Mouse (Mus musculus): ENCODE data around the gene Gm5294. TPM values are rescaled to one million over a fixed set of nuclear protein-coding genes. Genes with fewer than 3 reads are reported as not detected.
A peak's percentile ranks its signal among the peaks of the same experiment; 100 is the strongest.

Gm5294 gene
- polyA plus RNA-seq, 1 experiment = not detected

DNA sequence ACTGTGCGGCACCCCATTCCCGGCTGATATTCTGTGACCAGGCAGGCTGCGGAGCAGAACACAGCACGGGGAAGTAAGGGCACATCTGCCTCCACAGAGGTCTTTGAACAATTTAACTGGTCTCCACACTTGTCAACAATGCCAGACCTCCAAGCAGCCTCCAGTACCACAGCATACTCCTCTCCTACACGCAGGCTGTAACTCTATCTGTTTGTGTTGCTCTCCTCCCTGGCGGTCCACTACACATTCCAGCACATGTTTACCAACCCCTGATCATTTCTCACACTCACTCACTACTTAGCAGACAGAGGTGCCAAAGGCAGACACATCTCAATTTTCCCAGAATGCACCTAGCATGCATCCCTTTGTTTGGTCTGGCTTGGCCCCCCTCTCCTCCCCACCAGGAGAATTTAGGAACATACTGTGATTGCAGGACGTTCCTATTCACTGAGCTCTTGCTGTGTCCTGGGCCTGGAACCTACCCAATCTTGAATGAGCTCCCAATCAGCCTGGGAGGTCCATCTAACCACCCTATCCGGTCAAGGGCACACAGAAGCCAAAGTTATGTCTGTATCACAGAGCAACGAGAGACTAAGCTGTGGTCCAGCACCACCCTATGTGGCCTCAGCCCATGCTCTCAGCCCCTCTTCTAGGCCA lies 23.4 kb downstream of the Gm5294 start:
- H3K4me1 ChIP-seq (ENCODE audit: control insufficient read depth, insufficient read depth, low read length) = no peaks in the 10 kb centered on the region
- DNase-seq = no peak
- TF ChIP-seq POLR2A (IDR thresholded peaks at IDR 0.05; ENCODE audit: borderline replicate concordance, extremely low read depth, low read depth, low read length) (no peak), CTCF (IDR thresholded peaks at IDR 0.05; ENCODE audit: insufficient read depth, low read length) (no peak)
- 46% methylated on average over 9 of the region's 9 CpGs for WGBS
- no peak overlapping the region for H3K4me3 ChIP-seq (replicated peaks; ENCODE audit: extremely low read depth, low read depth, low read length)

DNA sequence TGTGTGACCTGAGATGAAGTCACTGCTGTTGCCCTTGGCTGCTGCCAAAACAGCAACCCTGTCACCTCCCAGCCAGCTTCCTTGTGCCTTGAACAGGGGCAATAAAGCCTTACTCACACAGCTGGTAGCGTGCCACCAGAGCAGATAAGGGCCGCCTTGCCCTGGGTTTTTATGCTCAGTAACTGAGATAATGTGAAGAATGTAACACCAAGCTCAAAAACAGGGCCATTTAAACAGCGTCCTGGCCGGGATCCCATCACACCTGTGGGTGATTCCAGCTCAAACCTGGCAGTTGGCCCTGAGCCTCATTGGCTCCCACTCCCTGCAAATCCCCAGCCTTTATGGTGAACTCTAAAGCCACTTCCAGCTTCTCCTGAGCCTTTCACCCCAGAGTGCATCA lies 26.6 kb downstream of the Gm5294 start:
- Histone ChIP-seq H3K4me3 (replicated peaks; ENCODE audit: extremely low read depth, low read depth, low read length) (no peak overlapping the region), H3K4me1 (ENCODE audit: control insufficient read depth, insufficient read depth, low read length) (no peaks in the 10 kb centered on the region)
- peak; percentile 35 for DNase-seq
- TF ChIP-seq POLR2A (IDR thresholded peaks at IDR 0.05; ENCODE audit: borderline replicate concordance, extremely low read depth, low read depth, low read length) (no peak), CTCF (IDR thresholded peaks at IDR 0.05; ENCODE audit: insufficient read depth, low read length) (no peak)
- WGBS = 54% methylated on average over 4 of the region's 4 CpGs

DNA sequence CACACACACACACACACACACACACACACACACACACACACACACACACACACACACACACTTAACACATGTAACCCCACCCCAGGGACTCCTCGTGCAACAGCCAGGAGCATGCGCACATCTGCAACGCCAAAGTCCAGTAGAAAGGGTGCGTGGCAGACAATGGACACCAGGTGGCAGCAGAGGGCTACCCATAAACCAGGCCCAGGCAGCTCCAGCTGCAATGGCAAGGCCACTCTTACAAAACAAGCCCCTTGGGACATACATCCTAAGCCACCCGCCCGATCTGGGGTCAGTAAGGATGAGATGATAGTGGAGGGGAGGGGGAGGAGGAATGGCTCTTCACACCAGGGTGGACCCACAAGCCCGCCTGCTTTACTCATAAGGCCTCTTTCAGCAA lies 28.2 kb downstream of the Gm5294 start:
- WGBS = 10% methylated on average over 7 of the region's 7 CpGs
- Histone ChIP-seq H3K4me1 (ENCODE audit: control insufficient read depth, insufficient read depth, low read length) (no peaks in the 10 kb centered on the region), H3K4me3 (replicated peaks; ENCODE audit: extremely low read depth, low read depth, low read length) (no peak overlapping the region)
- peak; percentile 99 for TF ChIP-seq CTCF (IDR thresholded peaks at IDR 0.05; ENCODE audit: insufficient read depth, low read length)
- no peak for TF ChIP-seq POLR2A (IDR thresholded peaks at IDR 0.05; ENCODE audit: borderline replicate concordance, extremely low read depth, low read depth, low read length)
- peak; percentile 88 for DNase-seq

DNA sequence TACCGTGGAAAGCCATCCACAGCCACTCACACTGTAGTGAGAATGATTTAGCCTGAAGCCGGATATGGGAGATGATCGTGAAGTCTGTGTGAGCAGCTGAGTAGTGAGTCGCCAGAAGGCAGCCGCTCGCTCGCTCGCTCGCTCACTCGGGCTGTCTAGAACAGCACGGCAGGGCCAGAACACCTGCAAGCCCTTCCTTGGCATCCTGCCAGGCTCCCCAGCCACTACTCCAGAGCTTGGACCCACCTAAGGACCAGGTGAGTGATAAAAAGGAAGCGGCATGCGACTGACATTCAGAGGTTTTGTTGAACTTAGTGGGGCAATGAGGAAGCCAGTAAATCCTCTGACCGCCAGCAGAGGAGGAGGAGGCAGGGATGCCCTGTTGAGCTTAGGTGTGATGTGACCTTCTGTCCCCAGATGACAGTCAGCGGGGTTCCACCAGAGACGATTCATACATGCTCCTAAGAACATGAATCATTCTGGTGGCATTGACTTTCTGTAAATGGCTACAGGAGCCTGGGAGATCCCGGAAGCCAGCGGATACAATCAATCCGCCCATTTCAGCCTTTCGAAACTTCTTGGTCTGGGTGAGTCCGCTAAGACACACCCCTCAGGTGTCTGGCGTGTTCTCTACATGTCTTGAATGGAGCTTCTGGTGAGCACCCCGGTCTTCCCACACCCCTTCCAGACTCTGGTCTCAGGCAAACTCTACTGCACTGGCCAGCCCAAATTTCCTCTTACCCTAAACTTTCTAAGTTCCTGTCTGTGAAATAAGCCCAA lies 30.0 kb downstream of the Gm5294 start:
- TF ChIP-seq POLR2A (IDR thresholded peaks at IDR 0.05; ENCODE audit: borderline replicate concordance, extremely low read depth, low read depth, low read length) = no peak
- TF ChIP-seq CTCF (IDR thresholded peaks at IDR 0.05; ENCODE audit: insufficient read depth, low read length) = no peak
- no peak overlapping the region for H3K4me3 ChIP-seq (replicated peaks; ENCODE audit: extremely low read depth, low read depth, low read length)
- H3K4me1 ChIP-seq (ENCODE audit: control insufficient read depth, insufficient read depth, low read length) = no peaks in the 10 kb centered on the region
- 62% methylated on average over 23 of the region's 23 CpGs for WGBS
- no peak for DNase-seq

DNA sequence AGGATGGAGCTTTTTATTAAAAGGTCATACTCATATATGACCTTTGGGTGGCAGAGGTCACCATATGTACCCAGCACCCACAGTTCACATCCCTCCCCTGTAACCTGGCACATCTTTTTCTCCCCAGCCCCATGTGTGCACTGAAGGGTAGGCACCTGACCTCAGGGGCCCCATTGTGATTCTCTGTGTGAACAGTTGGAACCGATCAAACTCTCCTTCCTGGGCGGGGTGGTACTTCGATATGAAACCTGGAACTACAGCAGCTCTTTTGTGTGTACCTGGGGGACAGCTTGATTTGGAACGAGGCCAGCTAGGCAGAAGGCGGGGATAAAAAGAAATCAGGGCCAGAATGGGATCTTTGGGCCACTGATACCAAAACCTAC lies 30.6 kb downstream of the Gm5294 start:
- TF ChIP-seq CTCF (IDR thresholded peaks at IDR 0.05; ENCODE audit: insufficient read depth, low read length) (no peak), POLR2A (IDR thresholded peaks at IDR 0.05; ENCODE audit: borderline replicate concordance, extremely low read depth, low read depth, low read length) (no peak)
- Histone ChIP-seq H3K4me3 (replicated peaks; ENCODE audit: extremely low read depth, low read depth, low read length) (no peak overlapping the region), H3K4me1 (ENCODE audit: control insufficient read depth, insufficient read depth, low read length) (no peaks in the 10 kb centered on the region)
- 73% methylated on average over 5 of the region's 5 CpGs for whole genome bisulfite sequencing
- DNase-seq = no peak

DNA sequence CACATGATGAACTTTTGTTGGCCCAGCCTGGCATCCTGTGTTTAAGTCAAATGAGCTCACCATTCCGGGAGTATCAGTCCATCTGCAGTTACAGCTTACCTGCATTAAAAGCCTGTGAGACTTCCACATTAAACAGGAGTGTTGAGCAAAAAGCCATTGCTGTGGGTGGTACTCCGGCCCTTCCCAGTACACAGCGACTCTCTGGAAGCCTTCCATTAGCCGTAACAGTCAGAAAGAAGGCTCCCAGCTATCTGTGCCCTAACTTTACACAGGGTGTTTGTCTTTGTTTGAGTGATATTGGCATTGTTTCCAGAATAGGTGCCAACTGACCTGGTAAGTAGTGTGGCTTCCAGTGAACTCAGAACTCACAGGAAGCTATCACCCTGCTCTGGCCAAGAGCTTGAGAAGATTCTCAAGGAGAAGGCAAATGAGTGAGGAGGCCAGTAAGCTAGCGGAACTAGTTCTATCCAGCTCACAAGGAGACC lies 31.5 kb downstream of the Gm5294 start:
- no peak overlapping the region for H3K4me3 ChIP-seq (replicated peaks; ENCODE audit: extremely low read depth, low read depth, low read length)
- TF ChIP-seq CTCF (IDR thresholded peaks at IDR 0.05; ENCODE audit: insufficient read depth, low read length) (no peak), POLR2A (IDR thresholded peaks at IDR 0.05; ENCODE audit: borderline replicate concordance, extremely low read depth, low read depth, low read length) (no peak)
- WGBS = 60% methylated on average over 5 of the region's 5 CpGs
- no peaks in the 10 kb centered on the region for H3K4me1 ChIP-seq (ENCODE audit: control insufficient read depth, insufficient read depth, low read length)
- DNase-seq = no peak

DNA sequence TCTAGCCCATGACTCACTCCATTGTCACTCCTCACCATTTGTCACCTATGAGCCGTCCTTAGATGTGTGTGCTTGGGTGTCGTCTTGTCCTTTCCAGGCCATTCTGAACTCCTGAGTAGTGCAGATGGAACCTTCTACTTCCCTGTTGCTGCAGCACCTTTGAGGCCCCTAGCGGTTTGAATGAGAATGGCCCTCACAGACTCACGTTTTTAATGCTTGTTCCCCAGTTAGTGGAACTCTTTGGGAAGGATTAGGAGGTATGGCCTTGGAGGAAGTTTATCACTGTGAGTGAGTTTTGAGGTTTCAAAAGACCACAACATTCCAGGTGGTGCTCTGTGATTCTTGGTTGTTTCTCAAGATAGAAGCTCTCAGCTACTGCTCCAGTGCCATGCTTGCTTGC lies 32.3 kb downstream of the Gm5294 start:
- no peaks in the 10 kb centered on the region for H3K4me1 ChIP-seq (ENCODE audit: control insufficient read depth, insufficient read depth, low read length)
- no peak overlapping the region for H3K4me3 ChIP-seq (replicated peaks; ENCODE audit: extremely low read depth, low read depth, low read length)
- no peak for DNase-seq
- TF ChIP-seq POLR2A (IDR thresholded peaks at IDR 0.05; ENCODE audit: borderline replicate concordance, extremely low read depth, low read depth, low read length) (no peak), CTCF (IDR thresholded peaks at IDR 0.05; ENCODE audit: insufficient read depth, low read length) (no peak)
- 76% methylated on average over 4 of the region's 4 CpGs for WGBS

DNA sequence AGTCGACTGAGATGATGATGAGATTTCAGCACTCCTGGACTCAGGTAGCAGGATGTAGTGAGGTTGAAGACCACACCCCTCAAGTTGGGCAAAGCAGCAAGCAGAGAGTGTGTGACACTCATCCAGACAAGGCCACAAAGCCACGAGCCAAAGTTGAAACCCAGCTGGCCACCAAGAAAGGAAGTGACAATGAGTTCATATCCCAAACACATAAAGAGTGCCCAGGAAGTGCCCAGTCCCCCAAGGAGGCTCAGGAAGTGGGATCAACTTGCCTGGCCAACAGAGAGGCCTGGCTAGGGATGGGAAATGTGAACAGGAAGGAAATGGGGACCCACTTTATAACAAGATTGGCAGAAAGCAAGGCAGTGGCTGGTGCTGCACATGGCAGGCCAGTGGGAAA lies 33.5 kb downstream of the Gm5294 start:
- no peak for DNase-seq
- 41% methylated on average over 2 of the region's 2 CpGs for WGBS
- no peaks in the 10 kb centered on the region for H3K4me1 ChIP-seq (ENCODE audit: control insufficient read depth, insufficient read depth, low read length)
- no peak for TF ChIP-seq CTCF (IDR thresholded peaks at IDR 0.05; ENCODE audit: insufficient read depth, low read length)
- TF ChIP-seq POLR2A (IDR thresholded peaks at IDR 0.05; ENCODE audit: borderline replicate concordance, extremely low read depth, low read depth, low read length) = no peak
- no peak overlapping the region for H3K4me3 ChIP-seq (replicated peaks; ENCODE audit: extremely low read depth, low read depth, low read length)

DNA sequence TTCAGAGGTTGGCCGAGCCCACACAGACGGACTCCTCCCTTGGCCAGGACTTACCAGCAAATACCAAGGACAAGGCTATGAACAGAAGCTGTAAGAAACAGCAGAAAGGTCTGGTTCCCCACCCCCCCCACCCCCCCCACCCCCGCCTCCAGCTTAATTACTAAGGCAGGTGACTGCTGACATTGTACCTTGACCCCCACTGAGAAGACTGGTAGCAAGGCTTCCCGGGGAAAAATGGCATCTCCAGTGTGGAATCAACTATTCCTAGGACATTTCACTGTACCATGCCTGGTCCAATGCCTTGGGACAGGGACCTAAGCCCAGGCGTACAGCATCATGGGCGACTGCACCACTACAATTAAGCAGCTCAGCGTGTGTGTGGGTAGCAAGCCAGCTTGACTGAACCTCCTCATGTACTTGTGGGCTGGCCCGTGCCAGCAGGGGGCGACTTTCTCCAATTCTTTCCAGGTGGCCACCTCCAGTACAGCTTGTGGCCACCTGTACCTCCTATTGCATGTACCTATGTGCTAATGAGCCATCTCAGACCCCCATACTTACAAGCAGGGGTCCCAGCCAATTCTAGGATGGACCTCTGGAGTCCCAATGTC lies 37.2 kb downstream of the Gm5294 start:
- 36% methylated on average over 9 of the region's 9 CpGs for WGBS

More for the DNA sequence above, 37.2 kb downstream of the Gm5294 start:
- Histone ChIP-seq H3K4me1 (ENCODE audit: control insufficient read depth, insufficient read depth, low read length) (no peaks in the 10 kb centered on the region), H3K4me3 (replicated peaks; ENCODE audit: extremely low read depth, low read depth, low read length) (no peak overlapping the region)
- peak; percentile 77 for TF ChIP-seq CTCF (IDR thresholded peaks at IDR 0.05; ENCODE audit: insufficient read depth, low read length)
- no peak for TF ChIP-seq POLR2A (IDR thresholded peaks at IDR 0.05; ENCODE audit: borderline replicate concordance, extremely low read depth, low read depth, low read length)
- DNase-seq = peak; percentile 81

Measured in lung, adult 2 months (tissue).